Mouse (Mus musculus) hindbrain, embryonic 13.5 days (tissue): ENCODE results near the gene Zfp341. TPM values are rescaled to one million over a fixed set of nuclear protein-coding genes. Genes with fewer than 3 reads are reported as not detected.

ENCODE experiments used
- ATAC-seq: fragments of 200-750 bp; cut with Nextera tagmentation; 2 replicates; pipeline ENCODE4 v1.8.0; 2017; ENCODE audit warnings: moderate TSS enrichment; ENCODE audit not compliant: low FRiP score
- H3K27ac ChIP-seq: fragments of 300-500 bp; sonication (generic); 2 replicates; pipeline ENCODE4 v1.5.1; 2015; ENCODE audit warnings: inconsistent platforms, mild to moderate bottlenecking, moderate library complexity
- H3K27me3 ChIP-seq: fragments of 300-500 bp; sonication (generic); 2 replicates; pipeline ENCODE4 v1.6.1; 2015; ENCODE audit warnings: mild to moderate bottlenecking, inconsistent platforms
- H3K36me3 ChIP-seq: fragments of 300-500 bp; sonication (generic); 2 replicates; pipeline ENCODE4 v1.6.1; 2015; ENCODE audit warnings: mild to moderate bottlenecking, inconsistent platforms
- H3K4me1 ChIP-seq: fragments of 300-500 bp; sonication (generic); replicated peaks from 2 replicates; pipeline ENCODE4 v1.6.1; 2015; ENCODE audit warnings: inconsistent platforms
- H3K4me2 ChIP-seq: fragments of 300-500 bp; sonication (generic); 2 replicates; pipeline ENCODE4 v1.6.1; 2015; ENCODE audit warnings: inconsistent platforms, mild to moderate bottlenecking, moderate library complexity
- H3K4me3 ChIP-seq: fragments of 300-500 bp; sonication (generic); 2 replicates; pipeline ENCODE4 v1.5.1; 2015; ENCODE audit warnings: mild to moderate bottlenecking, inconsistent platforms
- H3K9ac ChIP-seq: fragments of 300-500 bp; sonication (generic); 2 replicates; pipeline ENCODE4 v1.6.1; 2015; ENCODE audit warnings: mild to moderate bottlenecking, inconsistent platforms
- H3K9me3 ChIP-seq: fragments of 300-500 bp; sonication (generic); 2 replicates; pipeline ENCODE4 v1.6.1; 2016; ENCODE audit warnings: inconsistent platforms
- WGBS: fragments of 180-500 bp; shearing (Covaris S2); methylation state at CpG from one replicate; pipeline ENCODE4 v1.1.7; 2015; 5-methylcytosine and 5-hydroxymethylcytosine counted together
- polyA plus RNA-seq: library from polyadenylated mRNA; unstranded; fragments of >200 nt; fragmentation: Nextera tagmentation; extraction: Ambion mirVana; gene quantifications from 2 replicates; pipeline ENCODE4 v1.2.1, GENCODE M21; 2015

The Zfp341 gene
- polyA plus RNA-seq, 1 experiment from 2014 or later: 1.9 TPM

- Histone ChIP-seq H3K27me3 (no peaks in the 10 kb centered on the region), H3K4me3 (no peak overlapping the region), H3K9me3 (0 out of 2 replicates have a peak, but pooled peaks cover 5% of the 10 kb centered on the region), H3K9ac (no peak overlapping the region), H3K36me3 (peaks cover 72% of the 10 kb centered on the region), H3K4me1 (no peaks in the 10 kb centered on the region), H3K4me2 (no peak overlapping the region), H3K27ac (no peak overlapping the region)
- ATAC-seq: no peak
- WGBS: 86% methylated on average over 5 of the region's 5 CpGs
Measured at GRCm38 (mm10) chr2:154621684-154622083, 8.6 kb downstream of the Zfp341 start.

- no peak overlapping the region for H3K9ac ChIP-seq
- 0 out of 2 replicates have a peak, but pooled peaks cover 5% of the 10 kb centered on the region for H3K9me3 ChIP-seq
- no peak overlapping the region for H3K4me3 ChIP-seq
- H3K4me2 ChIP-seq: no peak overlapping the region
- peaks cover 79% of the 10 kb centered on the region for H3K36me3 ChIP-seq
- H3K27me3 ChIP-seq: no peaks in the 10 kb centered on the region
- H3K4me1 ChIP-seq: no peaks in the 10 kb centered on the region
- no peak for ATAC-seq
- H3K27ac ChIP-seq: no peak overlapping the region
Measured at GRCm38 (mm10) chr2:154624137-154624536, 11.0 kb downstream of the Zfp341 start.

- H3K36me3 ChIP-seq: peaks cover 84% of the 10 kb centered on the region
- no peak for ATAC-seq
- no peak overlapping the region for H3K4me3 ChIP-seq
- no peak overlapping the region for H3K4me2 ChIP-seq
- WGBS: 78% methylated on average over 5 of the region's 5 CpGs
- H3K27me3 ChIP-seq: no peaks in the 10 kb centered on the region
- no peak overlapping the region for H3K9ac ChIP-seq
- H3K9me3 ChIP-seq: no peaks in the 10 kb centered on the region
- no peak overlapping the region for H3K27ac ChIP-seq
- H3K4me1 ChIP-seq: no peaks in the 10 kb centered on the region
Measured at GRCm38 (mm10) chr2:154630531-154630930, 17.4 kb downstream of the Zfp341 start.

DNA sequence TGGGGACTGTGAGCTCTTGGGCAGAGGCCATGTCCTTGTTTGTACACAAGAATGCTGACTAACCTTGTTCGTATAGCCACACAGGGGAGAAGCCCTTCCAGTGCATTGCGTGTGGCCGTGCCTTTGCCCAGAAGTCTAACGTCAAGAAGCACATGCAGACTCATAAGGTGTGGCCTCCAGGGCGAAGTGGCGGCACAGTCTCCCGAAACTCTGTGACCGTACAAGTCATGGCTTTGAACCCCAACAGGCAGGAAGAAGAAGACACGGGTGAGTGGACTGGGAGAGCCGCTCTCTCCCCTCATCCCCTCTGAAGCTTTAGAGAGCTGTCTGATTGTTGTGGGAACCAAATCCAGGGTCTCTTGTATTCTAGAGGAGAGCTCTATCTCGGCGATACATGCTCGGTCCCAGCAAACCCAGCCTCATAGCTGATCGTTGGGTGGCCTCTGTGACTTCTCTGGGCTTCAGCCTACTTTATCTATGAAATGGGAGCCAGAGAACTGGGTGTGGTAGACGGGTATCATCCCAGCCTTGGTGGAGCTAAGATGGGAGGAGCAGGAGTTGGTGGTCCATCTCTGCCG, 19.2 kb downstream of the Zfp341 start:
- peaks cover 80% of the 10 kb centered on the region for H3K36me3 ChIP-seq
- H3K4me3 ChIP-seq: no peak overlapping the region
- no peak for ATAC-seq
- H3K27me3 ChIP-seq: no peaks in the 10 kb centered on the region
- no peak overlapping the region for H3K9ac ChIP-seq
- H3K4me2 ChIP-seq: no peak overlapping the region
- 94% methylated on average over 16 of the region's 16 CpGs for WGBS
- H3K4me1 ChIP-seq: no peaks in the 10 kb centered on the region
- H3K9me3 ChIP-seq: no peaks in the 10 kb centered on the region
- H3K27ac ChIP-seq: no peak overlapping the region

DNA sequence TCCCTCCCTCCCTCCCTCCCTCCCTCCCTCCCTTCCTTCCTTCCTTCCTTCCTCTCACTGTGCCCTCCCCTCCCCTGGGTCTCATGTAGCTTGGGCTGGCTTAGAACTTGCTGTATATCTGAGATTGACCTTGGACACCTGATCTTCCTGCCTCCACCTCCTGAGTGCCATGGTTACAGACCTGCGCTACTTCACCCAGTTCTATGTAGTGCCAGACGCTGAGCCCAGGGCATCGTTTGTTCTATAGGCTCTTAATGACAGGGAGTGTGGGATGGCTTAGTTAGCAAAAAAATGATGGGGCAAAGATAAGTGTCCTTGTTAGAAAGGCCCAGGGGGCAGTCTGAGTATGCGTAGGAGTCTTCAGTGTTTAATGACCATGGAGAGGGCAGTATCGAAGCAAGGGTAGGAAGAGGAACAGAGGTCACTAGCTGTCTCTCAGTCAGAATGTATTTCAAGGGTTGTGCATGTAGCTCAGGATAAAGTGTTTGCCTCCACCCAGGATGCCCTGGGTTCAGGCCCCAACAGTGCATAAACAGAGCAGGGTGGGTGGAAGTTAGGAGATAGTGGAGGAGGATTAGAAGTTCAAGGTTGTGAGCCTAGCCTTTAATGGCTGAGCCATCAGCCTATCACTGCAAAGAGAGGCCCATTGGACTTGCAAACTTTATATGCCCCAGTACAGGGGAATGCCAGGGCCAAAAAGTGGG, 20.1 kb downstream of the Zfp341 start:
- 84% methylated on average over 5 of the region's 5 CpGs for WGBS
- H3K9ac ChIP-seq: no peak overlapping the region
- ATAC-seq: no peak

GRCm38 (mm10) chr2:154633876-154634644, 21.0 kb downstream of the Zfp341 start:
- Histone ChIP-seq H3K4me3 (no peak overlapping the region), H3K27ac (no peak overlapping the region), H3K4me1 (no peaks in the 10 kb centered on the region), H3K9me3 (peaks cover 7% of the 10 kb centered on the region; the same call in 1 of the 2 replicates), H3K4me2 (no peak overlapping the region), H3K27me3 (no peaks in the 10 kb centered on the region), H3K9ac (no peak overlapping the region), H3K36me3 (peaks cover 83% of the 10 kb centered on the region)
- no peak for ATAC-seq
- 97% methylated on average over 9 of the region's 9 CpGs for WGBS

More for the DNA sequence above, 20.1 kb downstream of the Zfp341 start:
- H3K4me1 ChIP-seq: no peaks in the 10 kb centered on the region
- no peaks in the 10 kb centered on the region for H3K27me3 ChIP-seq
- H3K27ac ChIP-seq: no peak overlapping the region
- H3K4me2 ChIP-seq: no peak overlapping the region
- peaks cover 3% of the 10 kb centered on the region; the same call in 1 of the 2 replicates for H3K9me3 ChIP-seq
- peaks cover 83% of the 10 kb centered on the region for H3K36me3 ChIP-seq
- H3K4me3 ChIP-seq: no peak overlapping the region

DNA sequence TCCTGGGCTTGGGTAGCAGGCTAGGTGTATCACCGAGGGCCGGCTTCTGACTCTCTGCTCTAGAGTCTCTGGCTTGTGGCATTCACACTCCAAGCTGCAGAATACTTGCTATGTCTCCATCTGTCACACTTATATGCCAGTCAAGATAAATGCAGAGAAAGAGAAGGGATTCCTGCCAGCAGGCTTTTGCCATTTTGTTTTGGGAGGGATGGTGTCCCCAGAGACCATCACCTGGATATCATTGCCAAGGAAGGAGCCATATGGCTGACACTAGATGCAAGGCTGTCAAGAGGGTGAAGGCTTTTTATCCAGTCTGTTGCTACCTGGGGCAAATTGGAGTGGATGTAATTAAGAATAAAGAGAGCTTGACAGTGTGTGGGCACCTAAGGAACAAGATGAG, 22.7 kb downstream of the Zfp341 start:
- Histone ChIP-seq H3K4me1 (no peaks in the 10 kb centered on the region), H3K36me3 (peaks cover 86% of the 10 kb centered on the region), H3K27ac (no peak overlapping the region), H3K4me2 (no peak overlapping the region), H3K4me3 (no peak overlapping the region), H3K9me3 (peaks cover 7% of the 10 kb centered on the region; the same call in 1 of the 2 replicates), H3K27me3 (no peaks in the 10 kb centered on the region), H3K9ac (no peak overlapping the region)
- no peak for ATAC-seq
- 100% methylated on average over 2 of the region's 2 CpGs for WGBS

DNA sequence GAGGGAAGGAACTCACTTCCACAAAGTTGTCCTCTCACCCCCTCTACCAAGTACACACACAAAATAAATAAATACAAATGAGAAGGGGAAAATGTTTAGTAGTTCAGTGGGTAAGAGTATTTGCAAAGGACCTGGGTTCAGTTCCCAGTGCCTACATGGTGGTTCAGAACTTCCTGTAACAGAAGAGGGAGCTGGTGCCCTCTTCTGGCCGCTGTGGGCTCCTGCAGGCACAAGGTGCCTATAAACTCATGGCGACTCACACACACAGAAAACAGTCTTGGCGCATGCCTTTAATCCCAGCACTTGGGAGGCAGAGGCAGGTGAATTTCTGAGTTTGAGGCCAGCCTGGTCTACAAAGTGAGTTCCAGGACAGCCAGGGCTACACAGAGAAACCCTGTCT, 25.4 kb downstream of the Zfp341 start:
- Histone ChIP-seq H3K4me3 (no peak overlapping the region), H3K4me1 (no peaks in the 10 kb centered on the region), H3K9ac (no peak overlapping the region), H3K27me3 (no peaks in the 10 kb centered on the region), H3K9me3 (peaks cover 7% of the 10 kb centered on the region; the same call in 1 of the 2 replicates), H3K4me2 (no peak overlapping the region), H3K27ac (no peak overlapping the region), H3K36me3 (peaks cover 88% of the 10 kb centered on the region)
- no peak for ATAC-seq
- WGBS: 96% methylated on average over 3 of the region's 3 CpGs

DNA sequence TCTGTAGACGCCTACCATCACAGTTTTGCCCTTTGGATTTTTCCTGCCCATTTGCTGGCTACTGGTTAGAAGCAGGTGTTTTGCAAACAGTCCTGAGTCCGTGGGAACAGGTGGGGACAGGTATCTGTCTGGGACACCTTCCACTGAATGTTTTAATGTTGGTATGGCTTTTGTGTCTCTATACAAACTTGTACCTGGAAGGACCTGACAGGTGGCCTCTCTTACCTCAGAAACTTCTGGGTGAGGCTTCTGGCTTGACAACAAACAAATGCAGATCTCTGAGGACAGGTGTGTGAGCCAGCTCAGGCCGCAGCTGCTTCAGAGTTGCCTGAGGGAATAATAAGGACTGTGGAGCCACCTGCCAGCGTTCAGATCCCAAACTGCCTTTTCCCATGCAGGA, 26.0 kb downstream of the Zfp341 start:
- H3K27ac ChIP-seq: no peak overlapping the region
- WGBS: 95% methylated on average over 4 of the region's 4 CpGs
- no peak overlapping the region for H3K4me2 ChIP-seq
- H3K9me3 ChIP-seq: peaks cover 7% of the 10 kb centered on the region; the same call in 1 of the 2 replicates
- no peak for ATAC-seq
- H3K4me1 ChIP-seq: no peaks in the 10 kb centered on the region
- H3K36me3 ChIP-seq: peaks cover 91% of the 10 kb centered on the region
- H3K9ac ChIP-seq: no peak overlapping the region
- H3K4me3 ChIP-seq: no peak overlapping the region
- no peaks in the 10 kb centered on the region for H3K27me3 ChIP-seq

DNA sequence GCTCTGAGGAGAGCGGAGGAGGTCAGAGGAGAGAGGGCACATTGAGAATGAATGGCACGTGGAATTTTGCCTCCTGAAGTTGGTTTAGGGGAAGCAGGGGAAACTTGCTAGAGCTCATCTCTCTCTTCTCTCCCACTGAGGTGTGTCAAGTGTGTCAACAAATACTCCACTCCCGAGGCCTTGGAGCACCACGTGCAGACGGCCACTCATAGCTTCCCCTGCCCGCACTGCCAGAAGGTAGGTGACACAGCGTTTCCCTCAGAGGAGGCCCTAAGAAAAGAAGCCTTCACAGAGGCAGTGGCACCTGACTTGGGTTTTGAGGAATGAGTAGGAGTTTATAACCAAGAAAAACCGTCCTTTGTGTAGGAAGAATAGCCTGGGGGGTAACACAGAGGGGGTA, 28.1 kb downstream of the Zfp341 start:
- Histone ChIP-seq H3K9ac (no peak overlapping the region), H3K4me1 (no peaks in the 10 kb centered on the region), H3K27ac (no peak overlapping the region), H3K36me3 (peaks cover 88% of the 10 kb centered on the region), H3K4me2 (no peak overlapping the region), H3K27me3 (no peaks in the 10 kb centered on the region), H3K4me3 (no peak overlapping the region), H3K9me3 (peaks cover 7% of the 10 kb centered on the region; the same call in 1 of the 2 replicates)
- 83% methylated on average over 8 of the region's 8 CpGs for WGBS
- ATAC-seq: no peak

GRCm38 (mm10) chr2:154642005-154642459, 28.9 kb downstream of the Zfp341 start:
- peaks cover 90% of the 10 kb centered on the region for H3K36me3 ChIP-seq
- ATAC-seq: no peak

GRCm38 (mm10) chr2:154642712-154643385, 29.8 kb downstream of the Zfp341 start:
- Histone ChIP-seq H3K4me1 (no peaks in the 10 kb centered on the region), H3K36me3 (peaks cover 82% of the 10 kb centered on the region), H3K4me2 (no peak overlapping the region), H3K9ac (no peak overlapping the region), H3K27me3 (no peaks in the 10 kb centered on the region), H3K27ac (no peak overlapping the region), H3K4me3 (no peak overlapping the region), H3K9me3 (peaks cover 7% of the 10 kb centered on the region; the same call in 1 of the 2 replicates)
- ATAC-seq: no peak
- 91% methylated on average over 6 of the region's 6 CpGs for WGBS

More at GRCm38 (mm10) chr2:154642005-154642459, 28.9 kb downstream of the Zfp341 start:
- Histone ChIP-seq H3K4me2 (no peak overlapping the region), H3K27ac (no peak overlapping the region), H3K9me3 (peaks cover 7% of the 10 kb centered on the region; the same call in 1 of the 2 replicates), H3K27me3 (no peaks in the 10 kb centered on the region), H3K9ac (no peak overlapping the region), H3K4me3 (no peak overlapping the region), H3K4me1 (no peaks in the 10 kb centered on the region)
- whole genome bisulfite sequencing: 96% methylated on average over 9 of the region's 9 CpGs
